Mouse (Mus musculus) hindbrain, embryonic 14.5 days (tissue): ENCODE measurements at regions not wholly inside any gene's neighbourhood (a gene's known extent, or its start where the extent isn't known, plus 50 kb on each side); places are given as distances from the start of the nearest gene placed in this dataset.
A peak's percentile ranks its signal among the peaks of the same experiment; 100 is the strongest.

Experiments
- ATAC-seq: fragments of 200-750 bp; cut with Nextera tagmentation; 2 replicates; pipeline ENCODE4 v1.8.0; 2017; ENCODE audit warnings: moderate number of reproducible peaks, mild to moderate bottlenecking, moderate TSS enrichment, moderate library complexity; ENCODE audit not compliant: low FRiP score
- DNase-seq: peaks from one replicate; pipeline ENCODE4 v3.0.0-alpha.2; 2015; ENCODE audit warnings: low spot score
- H3K27ac ChIP-seq: fragments of 300-500 bp; sonication (generic); 2 replicates; pipeline ENCODE4 v1.5.1; 2014; ENCODE audit warnings: mild to moderate bottlenecking, moderate library complexity
- H3K27me3 ChIP-seq: fragments of 300-500 bp; sonication (generic); 2 replicates; pipeline ENCODE4 v1.6.1; 2014; ENCODE audit warnings: mild to moderate bottlenecking, low read length, mixed read lengths; ENCODE audit not compliant: control insufficient read depth, insufficient read depth
- H3K36me3 ChIP-seq: fragments of 300-500 bp; sonication (generic); replicated peaks from 2 replicates; pipeline ENCODE4 v1.6.1; 2014; ENCODE audit not compliant: control insufficient read depth, insufficient read depth
- H3K4me1 ChIP-seq: fragments of 300-500 bp; sonication (generic); replicated peaks from 2 replicates; pipeline ENCODE4 v1.6.1; 2014; ENCODE audit warnings: antibody characterized with exemption, low read length, mixed read lengths; ENCODE audit not compliant: control insufficient read depth, insufficient read depth
- H3K4me2 ChIP-seq: fragments of 300-500 bp; sonication (generic); replicated peaks from 2 replicates; pipeline ENCODE4 v1.6.1; 2014; ENCODE audit warnings: mild to moderate bottlenecking, moderate library complexity
- H3K4me3 ChIP-seq: fragments of 300-500 bp; sonication (generic); replicated peaks from 2 replicates; pipeline ENCODE4 v1.5.1; 2014; ENCODE audit warnings: mild to moderate bottlenecking, low read length
- H3K9ac ChIP-seq: fragments of 300-500 bp; sonication (generic); 2 replicates; pipeline ENCODE4 v1.6.1; 2014
- H3K9me3 ChIP-seq: fragments of 300-500 bp; sonication (generic); 2 replicates; pipeline ENCODE4 v1.6.1; 2016; ENCODE audit warnings: low read length; ENCODE audit not compliant: control insufficient read depth
- WGBS: fragments of 180-500 bp; shearing (Covaris S2); extraction: QIAGEN DNeasy Blood & Tissue Kit; methylation state at CpG from one replicate; pipeline ENCODE4 v1.1.7; 2014; 5-methylcytosine and 5-hydroxymethylcytosine counted together

DNA sequence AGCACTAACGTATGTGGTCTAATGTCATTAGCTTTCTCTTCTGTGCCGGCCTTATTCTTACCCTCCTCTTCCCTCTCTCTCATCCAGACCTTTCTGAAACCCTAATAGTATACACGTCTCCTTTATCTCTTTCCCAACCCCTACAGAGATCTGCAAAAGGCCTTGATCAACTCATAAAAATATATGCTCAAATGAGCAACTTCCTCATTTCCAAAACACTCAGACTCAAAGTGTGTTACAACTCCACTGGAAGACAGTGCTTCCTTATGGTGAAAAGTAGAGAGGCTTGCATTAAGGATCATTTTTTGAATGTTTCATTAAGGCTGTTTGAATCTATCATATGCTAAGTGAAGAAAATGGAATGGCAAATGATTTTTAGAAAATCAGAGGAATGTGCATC lies 1060.1 kb upstream of the Slc10a2 start:
- H3K4me1 ChIP-seq = no peaks in the 10 kb centered on the region
- ATAC-seq (no peak), DNase-seq (no peak)
- H3K27me3 ChIP-seq = no peaks in the 10 kb centered on the region
- H3K4me2 ChIP-seq = no peak overlapping the region
- H3K27ac ChIP-seq = no peak overlapping the region
- H3K9me3 ChIP-seq = no peaks in the 10 kb centered on the region
- no peak overlapping the region for H3K4me3 ChIP-seq
- no peaks in the 10 kb centered on the region for H3K36me3 ChIP-seq
- H3K9ac ChIP-seq = no peak overlapping the region
- 74% methylated on average over 3 of the region's 3 CpGs for WGBS

DNA sequence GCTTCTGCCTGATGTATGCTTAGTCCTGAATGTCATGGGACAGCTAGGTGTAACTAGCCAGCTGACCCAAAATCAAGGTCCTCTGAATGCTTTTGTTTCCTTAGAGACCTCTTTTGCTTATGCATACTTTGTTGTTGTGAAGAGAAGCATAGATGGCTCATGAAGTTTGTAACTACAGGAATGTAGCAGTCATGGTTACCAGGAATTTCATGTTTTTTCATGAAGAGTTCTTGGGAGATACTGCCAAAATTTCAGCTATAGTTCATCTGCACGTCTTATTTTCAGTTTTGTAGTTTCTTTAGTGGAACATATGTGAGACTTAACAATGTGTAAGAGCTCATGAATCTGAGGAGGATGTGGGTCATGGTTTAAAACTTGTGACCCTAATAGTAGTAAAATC lies 1059.6 kb upstream of the Slc10a2 start:
- Histone ChIP-seq H3K27me3 (no peaks in the 10 kb centered on the region), H3K9me3 (no peaks in the 10 kb centered on the region), H3K36me3 (no peaks in the 10 kb centered on the region), H3K27ac (no peak overlapping the region), H3K4me3 (no peak overlapping the region), H3K9ac (no peak overlapping the region), H3K4me1 (no peaks in the 10 kb centered on the region), H3K4me2 (no peak overlapping the region)
- WGBS = 69% methylated on average over 1 of the region's 1 CpGs
- ATAC-seq = no peak
- DNase-seq = no peak

DNA sequence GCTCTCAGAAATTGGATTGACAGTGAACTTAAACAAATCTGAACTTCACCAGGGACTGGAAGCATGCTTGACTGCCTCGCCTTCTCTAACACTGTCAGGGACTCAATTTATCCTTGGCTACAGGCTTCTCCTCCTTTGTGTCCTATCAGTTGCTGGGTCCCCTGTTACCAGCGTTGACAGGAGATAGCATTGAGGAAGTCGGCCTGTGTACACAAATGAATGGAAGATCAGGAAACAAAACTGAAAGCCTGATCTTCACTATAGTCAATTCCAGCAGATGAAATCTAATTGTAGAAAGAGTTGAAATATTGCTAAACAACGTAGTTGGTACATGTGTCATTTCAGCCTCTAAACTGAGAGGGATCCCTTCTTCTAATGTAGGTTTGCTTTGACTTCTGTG lies 1039.4 kb upstream of the Slc10a2 start:
- H3K4me1 ChIP-seq = no peaks in the 10 kb centered on the region
- H3K27ac ChIP-seq = no peak overlapping the region
- no peaks in the 10 kb centered on the region for H3K36me3 ChIP-seq
- DNase-seq (no peak), ATAC-seq (no peak)
- no peaks in the 10 kb centered on the region for H3K9me3 ChIP-seq
- no peak overlapping the region for H3K9ac ChIP-seq
- WGBS = 80% methylated on average over 4 of the region's 4 CpGs
- H3K4me2 ChIP-seq = no peak overlapping the region
- H3K4me3 ChIP-seq = no peak overlapping the region
- H3K27me3 ChIP-seq = no peaks in the 10 kb centered on the region

DNA sequence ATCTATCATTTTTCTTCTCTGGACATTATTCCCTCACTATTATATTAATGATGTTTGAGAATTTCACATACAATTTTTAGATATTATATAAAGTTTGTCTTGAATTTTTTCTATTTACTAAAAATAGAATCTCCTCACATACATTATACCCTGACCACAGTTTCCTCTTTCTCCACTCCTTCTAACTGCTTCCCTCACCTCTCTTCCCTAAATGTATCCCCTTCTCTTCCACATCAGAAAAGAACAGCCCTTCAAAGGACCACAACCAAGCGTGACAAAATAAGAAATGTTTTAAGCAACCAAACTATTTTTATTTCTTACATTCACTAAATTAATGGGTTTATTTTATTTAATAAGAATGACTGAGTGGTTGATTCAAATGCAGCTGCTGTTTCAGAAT lies 1034.9 kb upstream of the Slc10a2 start:
- no peak overlapping the region for H3K4me3 ChIP-seq
- H3K9ac ChIP-seq = no peak overlapping the region
- no peaks in the 10 kb centered on the region for H3K27me3 ChIP-seq
- no peak overlapping the region for H3K4me2 ChIP-seq
- H3K4me1 ChIP-seq = no peaks in the 10 kb centered on the region
- no peaks in the 10 kb centered on the region for H3K36me3 ChIP-seq
- H3K27ac ChIP-seq = no peak overlapping the region
- 0 out of 2 replicates have a peak, but pooled peaks cover 3% of the 10 kb centered on the region for H3K9me3 ChIP-seq
- ATAC-seq = no peak
- no peak for DNase-seq
- WGBS = 86% methylated on average over 1 of the region's 1 CpGs

DNA sequence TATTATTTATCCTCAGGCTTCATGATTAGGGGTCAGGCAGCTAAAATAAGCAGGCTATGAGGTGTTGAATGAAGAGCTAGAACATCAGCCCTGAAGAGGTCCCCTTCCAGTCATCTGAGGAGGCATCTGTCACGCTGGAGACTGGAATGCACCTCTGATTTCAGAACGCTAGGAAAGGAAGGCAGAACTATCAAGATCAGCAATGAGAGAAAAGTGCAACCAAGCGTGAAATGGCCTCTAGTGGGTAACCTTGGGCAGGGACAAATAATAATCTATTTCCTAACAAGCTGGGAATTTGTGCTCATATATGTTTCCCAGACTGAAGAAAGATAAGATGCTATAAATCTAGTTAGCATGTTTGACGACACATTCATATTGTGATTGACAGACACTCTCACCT lies 1034.0 kb upstream of the Slc10a2 start:
- 36% methylated on average over 4 of the region's 4 CpGs for WGBS
- DNase-seq = no peak

DNA sequence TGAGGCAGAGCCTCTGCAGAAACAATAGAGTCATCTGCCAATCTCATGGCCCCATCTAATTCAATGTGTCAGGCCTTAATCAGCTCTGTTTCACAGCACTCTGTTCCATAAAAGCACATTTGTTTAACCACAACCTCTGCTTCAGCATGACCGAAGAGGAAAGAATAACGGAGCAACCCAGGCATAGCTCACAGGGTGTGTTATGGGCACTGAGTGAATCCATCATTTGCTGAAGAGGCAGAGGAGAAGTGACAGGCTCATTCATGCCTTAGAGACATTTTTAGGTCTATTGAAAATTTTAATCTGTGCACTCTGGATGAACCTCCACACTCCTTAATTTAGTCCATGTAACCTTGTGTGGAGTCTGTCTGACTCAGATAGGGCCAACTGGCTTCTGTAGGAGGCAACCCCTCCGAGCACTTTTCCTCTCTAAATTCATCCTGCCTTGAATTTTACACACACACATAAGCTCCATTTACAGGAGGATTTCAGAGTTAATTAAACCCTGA lies 1027.1 kb upstream of the Slc10a2 start:
- Histone ChIP-seq H3K36me3 (no peaks in the 10 kb centered on the region), H3K9me3 (0 out of 2 replicates have a peak, but pooled peaks cover 3% of the 10 kb centered on the region), H3K27me3 (no peaks in the 10 kb centered on the region), H3K4me1 (0 out of 2 replicates have a peak, but pooled peaks cover 4% of the 10 kb centered on the region), H3K9ac (no peak overlapping the region), H3K27ac (no peak overlapping the region), H3K4me2 (no peak overlapping the region), H3K4me3 (no peak overlapping the region)
- peak; percentile 87 for ATAC-seq
- DNase-seq = no peak
- WGBS = 12% methylated on average over 3 of the region's 3 CpGs

More for the DNA sequence above, 1034.0 kb upstream of the Slc10a2 start:
- no peak for ATAC-seq
- no peaks in the 10 kb centered on the region for H3K27me3 ChIP-seq
- no peaks in the 10 kb centered on the region for H3K36me3 ChIP-seq
- H3K9ac ChIP-seq = no peak overlapping the region
- H3K4me1 ChIP-seq = no peaks in the 10 kb centered on the region
- 0 out of 2 replicates have a peak, but pooled peaks cover 3% of the 10 kb centered on the region for H3K9me3 ChIP-seq
- no peak overlapping the region for H3K27ac ChIP-seq
- no peak overlapping the region for H3K4me2 ChIP-seq
- H3K4me3 ChIP-seq = no peak overlapping the region

DNA sequence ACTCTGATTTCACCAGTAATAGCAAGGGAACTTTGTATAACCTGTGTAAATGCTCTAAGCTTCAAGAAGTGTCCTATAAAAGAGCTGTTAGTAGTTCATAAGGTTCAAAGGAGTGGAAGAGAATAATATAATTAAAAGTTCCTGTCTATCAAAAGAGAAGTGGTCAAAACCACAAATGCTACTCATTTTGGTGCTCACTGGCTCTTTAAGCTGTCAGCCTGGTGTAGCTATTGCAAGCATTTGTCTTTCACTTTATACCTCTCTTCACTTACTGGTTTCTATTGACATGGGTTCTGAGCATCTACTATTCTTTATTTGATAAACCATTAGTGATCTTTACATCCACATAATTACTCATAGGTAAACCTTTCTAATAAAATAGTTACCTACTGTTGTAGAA lies 1020.1 kb upstream of the Slc10a2 start:
- no peak for ATAC-seq
- no peak for DNase-seq
- Histone ChIP-seq H3K4me2 (no peak overlapping the region), H3K9ac (no peak overlapping the region), H3K36me3 (no peaks in the 10 kb centered on the region), H3K27me3 (no peaks in the 10 kb centered on the region), H3K4me3 (no peak overlapping the region), H3K4me1 (no peaks in the 10 kb centered on the region), H3K27ac (no peak overlapping the region), H3K9me3 (no peaks in the 10 kb centered on the region)

GRCm38 (mm10) chr8:6119506-6119905 lies 1014.4 kb upstream of the Slc10a2 start:
- ATAC-seq = no peak

DNA sequence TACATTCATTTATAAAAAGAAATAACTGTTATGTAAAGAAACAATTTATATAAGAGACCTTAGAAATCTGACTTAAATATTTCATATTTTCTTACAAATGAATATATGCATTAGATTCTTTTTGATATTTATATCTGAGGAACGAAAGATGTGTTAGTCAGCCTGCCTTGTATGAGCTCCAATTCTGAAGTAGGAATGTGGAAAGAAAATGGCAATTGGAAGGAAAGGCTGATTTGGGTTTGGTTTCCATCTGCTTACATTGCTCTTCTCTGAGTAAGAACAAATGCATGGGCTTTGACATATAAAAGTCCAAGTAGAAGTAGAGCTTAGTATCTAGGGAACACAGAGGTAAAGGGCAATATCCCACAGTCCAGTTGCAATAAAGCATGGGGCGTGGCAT lies 1006.2 kb upstream of the Slc10a2 start:
- WGBS = 86% methylated on average over 2 of the region's 2 CpGs
- H3K4me2 ChIP-seq = no peak overlapping the region
- no peaks in the 10 kb centered on the region for H3K27me3 ChIP-seq
- ATAC-seq (no peak), DNase-seq (no peak)
- H3K36me3 ChIP-seq = no peaks in the 10 kb centered on the region
- no peaks in the 10 kb centered on the region for H3K4me1 ChIP-seq
- H3K4me3 ChIP-seq = no peak overlapping the region
- H3K9ac ChIP-seq = no peak overlapping the region
- no peaks in the 10 kb centered on the region for H3K9me3 ChIP-seq
- no peak overlapping the region for H3K27ac ChIP-seq

More at GRCm38 (mm10) chr8:6119506-6119905, 1014.4 kb upstream of the Slc10a2 start:
- Histone ChIP-seq H3K4me2 (no peak overlapping the region), H3K9ac (no peak overlapping the region), H3K27me3 (no peaks in the 10 kb centered on the region), H3K4me3 (no peak overlapping the region), H3K27ac (no peak overlapping the region), H3K4me1 (no peaks in the 10 kb centered on the region), H3K36me3 (no peaks in the 10 kb centered on the region), H3K9me3 (no peaks in the 10 kb centered on the region)
- no peak for DNase-seq

DNA sequence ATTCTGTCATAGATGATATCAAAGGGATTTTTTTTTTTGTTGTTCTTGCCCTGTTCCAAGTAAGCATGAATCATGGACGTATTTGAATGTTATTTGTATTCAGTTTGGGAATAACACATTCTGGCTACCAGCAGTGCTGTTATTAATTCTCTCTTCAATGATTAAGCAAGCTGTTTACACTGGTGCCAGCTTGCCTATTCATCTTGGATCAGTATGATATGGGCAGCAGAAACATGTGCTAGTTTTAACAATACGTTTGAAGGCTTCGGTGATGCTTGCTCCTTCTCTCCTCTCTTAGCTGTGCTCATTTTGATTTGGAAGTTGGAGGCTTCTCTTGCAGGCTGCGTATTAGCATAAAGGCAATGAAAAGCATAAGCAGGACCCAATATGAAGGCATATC lies 984.9 kb upstream of the Slc10a2 start:
- no peak for DNase-seq

More for the DNA sequence above, 984.9 kb upstream of the Slc10a2 start:
- Histone ChIP-seq H3K27me3 (no peaks in the 10 kb centered on the region), H3K27ac (no peak overlapping the region), H3K4me1 (no peaks in the 10 kb centered on the region), H3K9me3 (no peaks in the 10 kb centered on the region), H3K36me3 (no peaks in the 10 kb centered on the region), H3K4me3 (no peak overlapping the region), H3K4me2 (no peak overlapping the region), H3K9ac (no peak overlapping the region)
- 74% methylated on average over 4 of the region's 4 CpGs for WGBS
- no peak for ATAC-seq
